Mouse (Mus musculus): ENCODE results near the gene Myl12a.

Gene Myl12a

GRCm38 (mm10) chr17:71002744-71003094, at the start of gene Myl12a:
Gene Myl12a, minus strand, starts transcription at chr17:71002878.
- DNase-seq (ENCODE audit: low spot score) = no peak

GRCm38 (mm10) chr17:71049292-71049691, 46.6 kb upstream of the Myl12a start:
- no peak for DNase-seq (ENCODE audit: low spot score)

GRCm38 (mm10) chr17:71046856-71047255, 44.2 kb upstream of the Myl12a start:
- DNase-seq (ENCODE audit: low spot score) = no peak

DNA sequence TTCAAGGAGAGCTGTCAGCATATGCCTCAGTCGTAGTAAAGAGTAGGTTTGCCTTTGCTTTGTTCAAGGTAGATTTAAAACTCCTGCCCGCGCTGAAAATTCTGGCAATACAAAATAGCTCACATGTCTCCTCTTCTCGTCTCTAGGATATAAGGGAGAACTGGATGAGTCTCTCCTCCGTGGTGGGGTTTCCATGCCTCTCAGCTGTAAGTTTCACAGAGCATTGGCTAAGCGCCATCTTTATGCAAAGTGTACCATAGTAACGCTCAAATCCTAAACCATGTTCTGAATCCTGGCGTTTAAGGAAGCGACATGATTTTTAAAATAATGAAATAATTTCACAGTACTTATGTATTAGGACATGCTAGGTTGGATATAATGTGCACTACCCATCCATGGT, 42.9 kb upstream of the Myl12a start:
- no peak for DNase-seq (ENCODE audit: low spot score)

GRCm38 (mm10) chr17:71042645-71043044, 40.0 kb upstream of the Myl12a start:
- no peak for DNase-seq (ENCODE audit: low spot score)

GRCm38 (mm10) chr17:71040582-71040880, 37.9 kb upstream of the Myl12a start:
- no peak for DNase-seq (ENCODE audit: low spot score)

- no peak for DNase-seq (ENCODE audit: low spot score)
Observed at GRCm38 (mm10) chr17:71039851-71040581, 37.3 kb upstream of the Myl12a start.

DNA sequence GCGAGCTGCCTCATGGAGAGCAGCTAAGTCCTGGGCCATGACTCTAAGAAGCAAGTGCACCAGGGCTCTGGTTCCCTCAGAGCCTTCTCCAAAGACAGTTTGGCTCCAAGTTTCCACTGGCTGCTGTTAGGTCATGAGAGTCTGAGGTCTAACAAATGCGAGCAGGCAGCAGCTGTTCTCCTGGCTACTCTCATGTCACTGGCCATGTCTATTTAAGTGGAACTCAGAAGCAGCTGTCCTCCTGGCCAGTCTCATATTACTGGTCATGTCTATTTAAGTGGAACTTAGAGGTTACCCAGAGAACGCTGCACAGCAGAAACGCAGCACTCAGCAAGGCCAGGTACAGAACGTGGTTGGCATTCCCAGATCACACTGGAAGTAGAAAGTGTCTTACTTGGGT, 36.1 kb upstream of the Myl12a start:
- no peak for DNase-seq (ENCODE audit: low spot score)

GRCm38 (mm10) chr17:71037188-71037587, 34.5 kb upstream of the Myl12a start:
- no peak for DNase-seq (ENCODE audit: low spot score)

- DNase-seq (ENCODE audit: low spot score) = no peak
Observed at GRCm38 (mm10) chr17:71034472-71034871, 31.8 kb upstream of the Myl12a start.

GRCm38 (mm10) chr17:71032719-71033118, 30.0 kb upstream of the Myl12a start:
- DNase-seq (ENCODE audit: low spot score) = no peak

GRCm38 (mm10) chr17:71027186-71027585, 24.5 kb upstream of the Myl12a start:
- DNase-seq (ENCODE audit: low spot score) = no peak

- no peak for DNase-seq (ENCODE audit: low spot score)
Observed at GRCm38 (mm10) chr17:71025922-71026321, 23.2 kb upstream of the Myl12a start.

GRCm38 (mm10) chr17:71024071-71024470, 21.4 kb upstream of the Myl12a start:
- DNase-seq (ENCODE audit: low spot score) = no peak

- DNase-seq (ENCODE audit: low spot score) = no peak
Observed at GRCm38 (mm10) chr17:71022841-71023240, 20.2 kb upstream of the Myl12a start.

DNA sequence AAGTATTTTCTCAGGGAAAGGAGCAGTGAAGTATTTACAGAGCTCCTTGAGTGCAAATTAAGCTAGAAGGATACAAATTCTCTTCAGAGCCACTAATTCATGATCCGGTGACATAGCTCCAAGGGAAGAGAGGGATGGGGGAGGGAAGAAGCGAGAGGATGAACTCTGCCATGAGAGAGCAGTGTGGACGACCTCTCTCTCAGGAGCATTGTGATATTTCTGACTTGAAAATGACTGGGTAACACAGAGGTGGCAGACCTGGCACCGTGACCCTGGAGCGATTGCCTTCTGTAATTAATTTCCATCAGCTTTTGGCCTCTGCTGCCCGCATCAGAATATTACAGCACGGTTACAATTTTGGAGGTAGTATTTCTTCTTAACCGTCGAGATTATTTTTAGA, 17.2 kb upstream of the Myl12a start:
- no peak for DNase-seq (ENCODE audit: low spot score)

DNA sequence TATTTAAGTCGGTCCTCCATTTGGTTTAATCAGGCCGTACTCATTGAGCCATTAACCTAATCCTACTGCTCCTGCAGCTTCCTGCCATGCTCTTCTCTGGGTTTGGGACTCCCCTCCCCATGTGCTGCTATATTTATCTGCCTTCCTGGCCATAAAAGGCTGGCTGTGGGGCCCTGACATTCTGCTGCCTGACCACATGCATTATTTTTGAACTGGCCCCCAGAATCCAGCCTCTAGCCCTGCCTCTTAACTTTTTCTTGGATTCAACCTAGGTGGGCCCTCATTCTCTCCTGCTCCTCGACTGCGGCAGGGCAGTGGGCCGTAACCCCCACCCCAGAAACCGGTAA, 16.6 kb upstream of the Myl12a start:
- DNase-seq (ENCODE audit: low spot score) = no peak

DNA sequence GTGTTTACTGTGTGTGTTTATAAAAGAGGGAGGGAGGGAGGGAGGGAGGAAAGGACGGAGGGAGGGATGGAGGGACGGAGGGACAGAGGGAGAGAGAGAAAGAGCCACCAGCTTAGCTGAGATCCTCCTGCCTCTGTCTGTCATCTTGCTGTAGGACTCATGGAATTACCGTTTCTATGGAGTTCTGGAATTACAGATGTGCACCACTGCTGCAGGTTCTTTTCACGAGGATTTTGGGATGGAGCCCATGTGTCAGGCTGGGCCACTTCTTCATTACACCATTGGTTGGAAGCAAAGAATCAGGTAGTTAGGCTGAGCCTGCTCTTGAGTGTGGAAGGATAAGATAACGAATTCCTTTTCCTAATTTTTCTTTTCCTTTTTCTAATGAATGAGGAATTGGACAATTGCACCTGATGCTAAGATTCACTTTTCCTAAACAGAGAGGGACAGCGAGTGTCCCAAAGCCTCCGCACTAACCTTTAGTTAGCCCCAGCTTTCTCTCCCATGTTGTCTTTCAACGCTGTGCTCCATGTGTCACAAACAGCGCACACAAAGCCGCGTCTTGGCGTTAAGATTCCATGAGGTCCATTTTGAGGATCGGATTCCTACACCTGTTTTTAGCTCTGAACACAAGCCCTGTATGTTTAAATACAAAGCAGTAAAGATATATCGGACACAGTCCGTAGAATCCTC, 16.1 kb upstream of the Myl12a start:
- no peak for DNase-seq (ENCODE audit: low spot score)

- no peak for DNase-seq (ENCODE audit: low spot score)
Observed at GRCm38 (mm10) chr17:71018151-71018550, 15.5 kb upstream of the Myl12a start.

DNA sequence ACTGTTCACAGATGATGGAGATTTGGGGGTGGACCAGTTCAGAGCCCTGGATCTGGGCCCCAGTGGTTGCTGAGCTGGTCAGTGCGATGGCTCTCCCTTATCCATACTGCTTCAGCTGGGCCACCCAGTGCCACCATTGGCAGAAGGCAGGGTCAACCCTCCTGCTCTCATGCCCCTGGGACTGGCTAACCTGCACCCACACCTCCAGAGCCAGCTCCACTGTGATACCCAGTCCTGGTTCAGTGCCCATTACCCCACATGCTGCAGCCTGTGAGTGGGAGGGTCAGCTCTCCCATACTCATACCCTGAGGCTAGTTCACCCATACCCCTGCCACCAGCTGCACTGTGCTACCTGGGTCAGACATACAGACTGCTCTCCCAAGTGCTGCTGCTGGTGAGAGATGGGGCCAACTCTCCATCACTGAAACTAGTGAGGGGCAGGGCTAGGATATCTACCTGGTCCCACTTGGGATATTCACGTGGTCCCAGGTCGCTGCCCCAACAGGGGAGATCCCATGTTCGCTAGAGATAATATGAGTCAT, 14.8 kb upstream of the Myl12a start:
- DNase-seq (ENCODE audit: low spot score) = no peak

DNA sequence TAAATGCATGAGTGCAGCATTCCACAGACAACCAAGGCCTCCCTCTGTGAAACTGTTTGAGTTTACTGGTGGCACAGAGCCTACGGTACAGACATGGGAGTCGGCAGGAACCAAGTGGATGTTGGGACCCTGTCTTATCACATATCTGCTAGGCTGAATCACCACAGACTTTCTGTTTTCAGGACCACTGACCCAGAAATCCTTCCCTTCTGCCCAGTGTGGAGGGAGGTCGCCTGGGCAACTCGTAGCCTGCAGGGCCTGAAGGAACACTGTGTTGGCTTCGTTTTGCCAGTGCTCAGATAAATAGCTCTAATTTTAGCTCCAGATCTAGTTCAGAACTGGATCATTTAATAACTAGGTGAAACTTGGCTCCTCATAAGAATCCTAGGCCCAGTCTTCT, 12.2 kb upstream of the Myl12a start:
- no peak for DNase-seq (ENCODE audit: low spot score)

- DNase-seq (ENCODE audit: low spot score) = no peak
Observed at GRCm38 (mm10) chr17:71013105-71013504, 10.4 kb upstream of the Myl12a start.

DNA sequence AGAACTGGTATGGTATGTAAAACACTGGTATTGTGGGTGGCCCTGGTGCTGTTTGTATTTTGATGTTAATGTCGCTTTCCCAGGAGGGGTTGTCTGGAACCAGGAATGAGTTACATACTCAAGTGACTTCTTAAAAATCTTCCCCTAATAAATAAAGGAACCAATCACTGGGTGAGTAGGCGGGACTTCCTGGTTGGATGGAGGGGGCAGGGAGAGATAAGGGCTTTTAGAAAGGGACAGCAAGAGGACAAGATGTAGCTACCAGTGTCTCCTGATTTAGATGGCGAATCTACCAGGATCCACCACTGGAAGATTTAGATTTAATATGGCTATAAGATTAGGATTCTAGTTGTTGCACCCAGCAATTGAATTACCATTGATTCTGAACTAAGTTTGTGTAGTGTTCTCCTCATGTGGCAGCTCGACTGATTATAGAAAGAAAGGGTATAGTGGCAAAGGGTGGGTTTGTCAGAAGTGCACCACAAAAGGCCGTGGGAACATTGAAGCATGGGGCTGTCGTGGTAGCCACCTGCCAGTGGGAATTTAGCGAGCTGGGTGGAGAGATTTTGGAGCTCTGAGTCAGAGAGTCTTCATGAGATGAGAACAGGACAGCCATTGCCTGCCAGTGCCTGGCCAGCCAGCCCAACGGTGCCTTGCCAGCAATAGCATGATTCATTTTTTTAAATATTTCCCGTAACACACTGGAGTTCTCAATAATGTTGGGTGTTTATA, 9.4 kb upstream of the Myl12a start:
- DNase-seq (ENCODE audit: low spot score) = no peak
